Mouse (Mus musculus): ENCODE measurements around the gene Bcor. TPM values are rescaled to one million over a fixed set of nuclear protein-coding genes. Genes with fewer than 3 reads are reported as not detected.

The Bcor gene
- polyA plus RNA-seq, 1 experiment from 2014 or later, result 20.6 TPM

GRCm38 (mm10) chrX:12132541-12133177 is 27.5 kb downstream of the Bcor start:
- Histone ChIP-seq H3K4me1 (ENCODE audit: control insufficient read depth, insufficient read depth, low read length) (peaks cover 13% of the 10 kb centered on the region), H3K27ac (ENCODE audit: low read length) (peak overlapping the region; percentile 66; the same call in 1 of the 2 replicates), H3K4me3 (ENCODE audit: low read depth, low read length) (no peak overlapping the region), H3K9me3 (ENCODE audit: control insufficient read depth, low read depth, low read length) (no peaks in the 10 kb centered on the region), H3K9ac (replicated peaks; ENCODE audit: low read depth, low read length) (no peak overlapping the region), H3K27me3 (ENCODE audit: control insufficient read depth, insufficient read depth, low read length) (peaks cover 8% of the 10 kb centered on the region; the same call in 1 of the 2 replicates), H3K4me2 (replicated peaks; ENCODE audit: low read depth, low read length) (peak overlapping the region; percentile 69; the same call in 1 of the 2 replicates), H3K36me3 (ENCODE audit: control insufficient read depth, insufficient read depth, low read length) (no peaks in the 10 kb centered on the region)
- WGBS, result 26% methylated on average over 8 of the region's 8 CpGs
- ATAC-seq (ENCODE audit: insufficient number of reproducible peaks, insufficient read depth, low FRiP score, low read depth), result no peak

- H3K36me3 ChIP-seq (ENCODE audit: control insufficient read depth, insufficient read depth, low read length), result no peaks in the 10 kb centered on the region
- 0 out of 2 replicates have a peak, but pooled peaks cover 4% of the 10 kb centered on the region for H3K27me3 ChIP-seq (ENCODE audit: control insufficient read depth, insufficient read depth, low read length)
- no peak overlapping the region for H3K9ac ChIP-seq (replicated peaks; ENCODE audit: low read depth, low read length)
- peaks cover 13% of the 10 kb centered on the region for H3K4me1 ChIP-seq (ENCODE audit: control insufficient read depth, insufficient read depth, low read length)
- H3K9me3 ChIP-seq (ENCODE audit: control insufficient read depth, low read depth, low read length), result no peaks in the 10 kb centered on the region
- 39% methylated on average over 14 of the region's 14 CpGs for WGBS
- no peak overlapping the region for H3K27ac ChIP-seq (ENCODE audit: low read length)
- H3K4me2 ChIP-seq (replicated peaks; ENCODE audit: low read depth, low read length), result no peak overlapping the region
- no peak overlapping the region for H3K4me3 ChIP-seq (ENCODE audit: low read depth, low read length)
- no peak for ATAC-seq (ENCODE audit: insufficient number of reproducible peaks, insufficient read depth, low FRiP score, low read depth)
These were observed 30.0 kb downstream of the Bcor start for GRCm38 (mm10) chrX:12129828-12130809.

- Histone ChIP-seq H3K9me3 (ENCODE audit: control insufficient read depth, low read depth, low read length) (no peaks in the 10 kb centered on the region), H3K9ac (replicated peaks; ENCODE audit: low read depth, low read length) (no peak overlapping the region), H3K4me1 (ENCODE audit: control insufficient read depth, insufficient read depth, low read length) (peaks cover 10% of the 10 kb centered on the region), H3K36me3 (ENCODE audit: control insufficient read depth, insufficient read depth, low read length) (no peaks in the 10 kb centered on the region), H3K4me2 (replicated peaks; ENCODE audit: low read depth, low read length) (peak overlapping the region; percentile 53), H3K27ac (ENCODE audit: low read length) (peak overlapping the region; percentile 63; the same call in 1 of the 2 replicates), H3K4me3 (ENCODE audit: low read depth, low read length) (0 out of 2 replicates have a peak overlapping the region, but pooled peaks have one; percentile 40), H3K27me3 (ENCODE audit: control insufficient read depth, insufficient read depth, low read length) (0 out of 2 replicates have a peak, but pooled peaks cover 4% of the 10 kb centered on the region)
- 16% methylated on average over 24 of the region's 24 CpGs for WGBS
- ATAC-seq (ENCODE audit: insufficient number of reproducible peaks, insufficient read depth, low FRiP score, low read depth), result no peak
These were observed 30.9 kb downstream of the Bcor start for GRCm38 (mm10) chrX:12129230-12129629.

GRCm38 (mm10) chrX:12128165-12129083 is 31.7 kb downstream of the Bcor start:
- Histone ChIP-seq H3K4me1 (ENCODE audit: control insufficient read depth, insufficient read depth, low read length) (peaks cover 4% of the 10 kb centered on the region; the same call in 1 of the 2 replicates), H3K27me3 (ENCODE audit: control insufficient read depth, insufficient read depth, low read length) (0 out of 2 replicates have a peak, but pooled peaks cover 4% of the 10 kb centered on the region), H3K9ac (replicated peaks; ENCODE audit: low read depth, low read length) (peak overlapping the region; percentile 54), H3K27ac (ENCODE audit: low read length) (peak overlapping the region; percentile 83), H3K4me2 (replicated peaks; ENCODE audit: low read depth, low read length) (peak overlapping the region; percentile 53), H3K4me3 (ENCODE audit: low read depth, low read length) (peak overlapping the region; percentile 40), H3K36me3 (ENCODE audit: control insufficient read depth, insufficient read depth, low read length) (no peaks in the 10 kb centered on the region), H3K9me3 (ENCODE audit: control insufficient read depth, low read depth, low read length) (no peaks in the 10 kb centered on the region)
- 4% methylated on average over 46 of the region's 72 CpGs for WGBS
- peak; percentile 70 for ATAC-seq (ENCODE audit: insufficient number of reproducible peaks, insufficient read depth, low FRiP score, low read depth)

- ATAC-seq (ENCODE audit: insufficient number of reproducible peaks, insufficient read depth, low FRiP score, low read depth), result no peak
- H3K4me2 ChIP-seq (replicated peaks; ENCODE audit: low read depth, low read length), result peak overlapping the region; percentile 53
- H3K9ac ChIP-seq (replicated peaks; ENCODE audit: low read depth, low read length), result peak overlapping the region; percentile 54
- peak overlapping the region; percentile 83 for H3K27ac ChIP-seq (ENCODE audit: low read length)
- H3K9me3 ChIP-seq (ENCODE audit: control insufficient read depth, low read depth, low read length), result no peaks in the 10 kb centered on the region
- peak overlapping the region; percentile 40 for H3K4me3 ChIP-seq (ENCODE audit: low read depth, low read length)
- H3K4me1 ChIP-seq (ENCODE audit: control insufficient read depth, insufficient read depth, low read length), result peaks cover 4% of the 10 kb centered on the region; the same call in 1 of the 2 replicates
- 0 out of 2 replicates have a peak, but pooled peaks cover 4% of the 10 kb centered on the region for H3K27me3 ChIP-seq (ENCODE audit: control insufficient read depth, insufficient read depth, low read length)
- WGBS, result 2% methylated on average over 33 of the region's 37 CpGs
- H3K36me3 ChIP-seq (ENCODE audit: control insufficient read depth, insufficient read depth, low read length), result no peaks in the 10 kb centered on the region
These were observed 32.4 kb downstream of the Bcor start for GRCm38 (mm10) chrX:12127799-12128164.

- WGBS, result 1% methylated on average over 24 of the region's 24 CpGs
- Histone ChIP-seq H3K9ac (replicated peaks; ENCODE audit: low read depth, low read length) (peak overlapping the region; percentile 54), H3K4me2 (replicated peaks; ENCODE audit: low read depth, low read length) (peak overlapping the region; percentile 53), H3K27me3 (ENCODE audit: control insufficient read depth, insufficient read depth, low read length) (0 out of 2 replicates have a peak, but pooled peaks cover 4% of the 10 kb centered on the region), H3K36me3 (ENCODE audit: control insufficient read depth, insufficient read depth, low read length) (no peaks in the 10 kb centered on the region), H3K27ac (ENCODE audit: low read length) (peak overlapping the region; percentile 33; the same call in 1 of the 2 replicates), H3K4me1 (ENCODE audit: control insufficient read depth, insufficient read depth, low read length) (peaks cover 4% of the 10 kb centered on the region; the same call in 1 of the 2 replicates), H3K9me3 (ENCODE audit: control insufficient read depth, low read depth, low read length) (no peaks in the 10 kb centered on the region), H3K4me3 (ENCODE audit: low read depth, low read length) (peak overlapping the region; percentile 40)
- no peak for ATAC-seq (ENCODE audit: insufficient number of reproducible peaks, insufficient read depth, low FRiP score, low read depth)
These were observed 33.0 kb downstream of the Bcor start for GRCm38 (mm10) chrX:12127106-12127670.

- ATAC-seq (ENCODE audit: insufficient number of reproducible peaks, insufficient read depth, low FRiP score, low read depth), result no peak
- 0 out of 2 replicates have a peak, but pooled peaks cover 4% of the 10 kb centered on the region for H3K27me3 ChIP-seq (ENCODE audit: control insufficient read depth, insufficient read depth, low read length)
- no peaks in the 10 kb centered on the region for H3K36me3 ChIP-seq (ENCODE audit: control insufficient read depth, insufficient read depth, low read length)
- H3K4me2 ChIP-seq (replicated peaks; ENCODE audit: low read depth, low read length), result peak overlapping the region; percentile 53
- H3K4me1 ChIP-seq (ENCODE audit: control insufficient read depth, insufficient read depth, low read length), result peaks cover 4% of the 10 kb centered on the region; the same call in 1 of the 2 replicates
- peak overlapping the region; percentile 40 for H3K4me3 ChIP-seq (ENCODE audit: low read depth, low read length)
- WGBS, result 15% methylated on average over 22 of the region's 22 CpGs
- peak overlapping the region; percentile 54 for H3K9ac ChIP-seq (replicated peaks; ENCODE audit: low read depth, low read length)
- H3K9me3 ChIP-seq (ENCODE audit: control insufficient read depth, low read depth, low read length), result no peaks in the 10 kb centered on the region
- H3K27ac ChIP-seq (ENCODE audit: low read length), result no peak overlapping the region
These were observed 33.6 kb downstream of the Bcor start for GRCm38 (mm10) chrX:12126408-12127105.
